ENCODE assay signal across 8 mouse cellular contexts in the genomic region with DNA sequence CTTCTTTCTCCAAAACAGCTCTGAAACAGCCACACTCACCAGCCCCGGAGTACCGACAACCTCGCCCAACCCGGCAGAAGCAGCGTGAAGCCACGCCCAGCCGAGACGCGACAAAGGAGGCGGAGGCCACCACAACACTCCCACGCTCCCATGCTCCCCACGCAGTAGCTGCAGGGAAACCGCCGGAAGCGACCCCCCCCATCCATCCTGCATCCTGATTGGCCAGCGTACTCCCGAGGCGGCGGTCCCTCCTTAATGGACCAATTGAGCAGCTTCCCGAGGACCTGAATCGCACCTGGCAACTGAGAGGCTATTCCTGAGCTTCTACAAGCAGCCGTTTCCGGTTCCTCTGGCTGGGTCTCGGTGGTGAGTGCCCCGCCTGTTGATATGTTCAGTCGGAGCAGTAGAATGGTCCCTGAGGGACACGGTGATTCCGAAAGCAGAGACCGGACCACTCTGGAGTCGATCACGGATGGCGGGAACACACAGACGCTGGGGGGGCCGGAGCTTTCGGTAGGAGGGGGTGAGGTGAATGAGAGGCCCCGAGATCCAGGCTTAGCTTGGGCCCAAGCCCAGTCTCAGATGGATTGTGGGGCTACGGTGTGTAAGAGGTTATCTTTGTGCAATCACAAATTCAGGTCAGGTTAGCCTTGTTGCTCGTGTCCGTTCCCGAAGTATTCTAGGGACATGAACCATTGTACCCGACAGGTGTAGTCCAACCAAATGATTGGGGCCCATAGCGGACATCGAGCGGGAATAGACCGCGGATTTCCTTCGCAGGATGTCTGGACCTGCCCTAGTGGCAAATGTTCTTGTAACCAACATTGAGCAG. TPM values are rescaled to one million over a fixed set of nuclear protein-coding genes. Genes with fewer than 3 reads are reported as not detected.
DNase-seq lines count a peak whose midpoint lies in the region; ATAC-seq lines count a peak whose summit lies in the region.

TSS of gene Naa60 (plus strand) at position 160 of the 832 bp plus-strand sequence.

- peak; percentile 94 to 97 for DNase-seq in adrenal gland, adult (ENCODE audit: inconsistent age in 2 of 2, low spot score in 1 of 2)
- peak; percentile 95 for DNase-seq in embryo, embryonic 10.5 days (ENCODE audit: low spot score)
- DNase-seq in gastrocnemius, postnatal 14 days, result peak; percentile 88
- DNase-seq in left cerebral cortex, postnatal 10 days (ENCODE audit: extremely low spot score in 1 of 2, low spot score in 2 of 2), result peak; percentile 90 to 96
- DNase-seq in right cerebral cortex, postnatal 36 days (ENCODE audit: low spot score in 2 of 2), result peak; percentile 85 to 87
- DNase-seq in yolk sac, embryonic 10.5 days (ENCODE audit: low spot score), result peak; percentile 97

- intact Hi-C loops in gastrocnemius, postnatal 14 days (cut with DNase I; ENCODE audit: low total_unique reads), result no loop called here
- intact Hi-C loops in left cerebral cortex, postnatal 10 days (cut with DNase I), result no loop called here

- peak; percentile 94 for ATAC-seq in inflammation-experienced regulatory T-cells, adult 6 months
- ATAC-seq in megakaryocyte-erythroid progenitor cell, adult 5-6 weeks (replicated peaks; ENCODE audit: low FRiP score, low TSS enrichment, poor library complexity, severe bottlenecking), result peak; percentile 99

RNA-seq across cellular contexts. Expression of gene Naa60, which starts in this region (rescaled TPM):
- 10 to 100 TPM; 24.8 to 24.9 TPM for total RNA-seq in gastrocnemius, postnatal 14 days (2021)
- polyA plus RNA-seq in inflammation-experienced regulatory T-cells, adult 6 months (2017; shearing (Covaris generic)), result 100 to 1,000 TPM; 106 to 119 (median 107) TPM
- total RNA-seq in left cerebral cortex, postnatal 10 days (2021), result 100 to 1,000 TPM; 128 to 141 TPM
- total RNA-seq in megakaryocyte-erythroid progenitor cell, adult 5-6 weeks (2014; fragmentation: Nextera tagmentation), result 30.9 and 56.4 TPM in 2 replicates
- 10.1 and 17.4 TPM in 2 replicates for total RNA-seq in megakaryocyte-erythroid progenitor cell, adult 5-6 weeks (2017)

Comparison
In these comparisons a context has a peak if more than half of its experiments do, and no peak if none do; other contexts are left out.
1. Peak in every context shown above with its lines: DNase-seq and ATAC-seq.